Mouse (Mus musculus) myocyte (in vitro differentiated cells): ENCODE measurements around the gene Nmur2.

ENCODE experiments used
- MAX ChIP-seq: IDR thresholded peaks from one replicate; pipeline ENCODE4 v1.6.1; 2011; ENCODE audit warnings: low read depth, mild to moderate bottlenecking, control low read depth
- POLR2A ChIP-seq: IDR thresholded peaks from one replicate; pipeline ENCODE4 v1.6.1; 2011; ENCODE audit warnings: low read depth, mild to moderate bottlenecking, control low read depth, moderate library complexity; ENCODE audit not compliant: insufficient read length

DNA sequence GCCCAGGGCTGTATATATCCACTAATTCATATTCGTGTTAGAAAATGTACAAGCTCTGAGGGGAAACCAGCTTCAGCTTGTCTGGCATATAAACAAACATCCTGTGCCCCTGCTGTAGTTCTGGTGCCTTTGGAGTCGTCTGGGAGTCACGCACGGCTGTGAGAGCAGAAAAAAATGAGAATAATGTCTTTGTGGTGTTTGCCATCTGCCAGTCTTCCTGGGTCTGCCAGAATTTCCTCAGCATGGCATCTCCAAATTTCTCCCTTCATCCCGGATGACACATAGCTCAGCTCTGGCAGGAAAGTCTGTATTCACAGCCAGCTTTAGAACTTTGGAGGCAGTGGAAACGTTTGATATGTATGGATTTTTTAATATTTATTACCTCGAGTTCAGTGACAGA, 13.6 kb upstream of the Nmur2 start:
- no peak for TF ChIP-seq POLR2A
- no peak for TF ChIP-seq MAX
